Mouse (Mus musculus): Measurements from ENCODE around the gene Kcnq1. TPM values are rescaled to one million over a fixed set of nuclear protein-coding genes. Genes with fewer than 3 reads are reported as not detected.

Gene Kcnq1
- total and polyA plus RNA-seq, 3 experiments: 0.63 to 0.96 TPM; not detected in 1

- no peaks in the 10 kb centered on the region for H3K36me3 ChIP-seq (ENCODE audit: control insufficient read depth in 1 of 2, insufficient read depth in 2 of 2, low read length in 2 of 2)
- no peak overlapping the region for H3K27ac ChIP-seq (ENCODE audit: control insufficient read depth, low read depth, low read length)
- H3K9ac ChIP-seq (ENCODE audit: control insufficient read depth, low read depth, low read length, poor library complexity, severe bottlenecking): no peak overlapping the region
- no peak for DNase-seq (ENCODE audit: low read depth, low spot score)
- H3K9me3 ChIP-seq (replicated peaks; ENCODE audit: insufficient read depth, low read length): no peaks in the 10 kb centered on the region
- no peak overlapping the region for H3K4me3 ChIP-seq (ENCODE audit: control insufficient read depth in 1 of 2, insufficient read depth in 1 of 2, low read depth in 2 of 2, low read length in 2 of 2)
- TF ChIP-seq MEF2A (IDR thresholded peaks at IDR 0.05; ENCODE audit: extremely low read depth, insufficient replicate concordance, low read depth, low read length, poor library complexity, severe bottlenecking) (no peak), NELFE (IDR thresholded peaks at IDR 0.05; ENCODE audit: low read depth, low read length) (no peak), POLR2A (IDR thresholded peaks at IDR 0.05; ENCODE audit: control insufficient read depth in 1 of 2, insufficient read depth in 1 of 2, low read depth in 1 of 2, low read length in 2 of 2, poor library complexity in 1 of 2) (no peak), MAFK (IDR thresholded peaks at IDR 0.05; ENCODE audit: borderline replicate concordance, low read depth, low read length) (no peak), ZMIZ1 (IDR thresholded peaks at IDR 0.05; ENCODE audit: low read depth, low read length) (no peak)
- H3K27me3 ChIP-seq (ENCODE audit: control insufficient read depth in 1 of 2, insufficient read depth in 2 of 2, low read length in 2 of 2): no peaks in the 10 kb centered on the region; a peak in 2 of 4 replicates
- H3K4me1 ChIP-seq (ENCODE audit: control insufficient read depth in 1 of 2, insufficient read depth in 2 of 2, low read length in 2 of 2): no peaks in the 10 kb centered on the region
- no peaks in the 10 kb centered on the region for H3K79me2 ChIP-seq (ENCODE audit: control insufficient read depth, insufficient read depth, low read length, poor library complexity)
These were observed 311.7 kb downstream of the Kcnq1 start for GRCm38 (mm10) chr7:143417875-143418274.

GRCm38 (mm10) chr7:143419585-143420160 is 313.5 kb downstream of the Kcnq1 start:
- Histone ChIP-seq H3K4me3 (ENCODE audit: control insufficient read depth in 1 of 2, insufficient read depth in 1 of 2, low read depth in 2 of 2, low read length in 2 of 2) (no peak overlapping the region), H3K4me1 (ENCODE audit: control insufficient read depth in 1 of 2, insufficient read depth in 2 of 2, low read length in 2 of 2) (no peaks in the 10 kb centered on the region), H3K27me3 (ENCODE audit: control insufficient read depth in 1 of 2, insufficient read depth in 2 of 2, low read length in 2 of 2) (no peaks in the 10 kb centered on the region; a peak in 2 of 4 replicates), H3K9ac (ENCODE audit: control insufficient read depth, low read depth, low read length, poor library complexity, severe bottlenecking) (no peak overlapping the region), H3K9me3 (replicated peaks; ENCODE audit: insufficient read depth, low read length) (no peaks in the 10 kb centered on the region), H3K27ac (ENCODE audit: control insufficient read depth, low read depth, low read length) (no peak overlapping the region), H3K79me2 (ENCODE audit: control insufficient read depth, insufficient read depth, low read length, poor library complexity) (no peaks in the 10 kb centered on the region), H3K36me3 (ENCODE audit: control insufficient read depth in 1 of 2, insufficient read depth in 2 of 2, low read length in 2 of 2) (no peaks in the 10 kb centered on the region)
- no peak for TF ChIP-seq ETS1 (IDR thresholded peaks at IDR 0.05; ENCODE audit: low read depth, low read length)
- TF ChIP-seq CHD1 (IDR thresholded peaks at IDR 0.05; ENCODE audit: low read depth, low read length): no peak
- no peak for TF ChIP-seq TBP (IDR thresholded peaks at IDR 0.05; ENCODE audit: low read depth, low read length)
- no peak for TF ChIP-seq NRF1 (IDR thresholded peaks at IDR 0.05; ENCODE audit: insufficient read depth, low read depth, low read length, poor library complexity, severe bottlenecking)
- no peak for TF ChIP-seq USF1 (IDR thresholded peaks at IDR 0.05; ENCODE audit: low read depth, low read length)
- no peak for TF ChIP-seq MXI1 (IDR thresholded peaks at IDR 0.05; ENCODE audit: low read depth, low read length)
- no peak for TF ChIP-seq E2F4 (IDR thresholded peaks at IDR 0.05; ENCODE audit: borderline replicate concordance, low read depth, low read length)
- no peak for TF ChIP-seq JUND (IDR thresholded peaks at IDR 0.05; ENCODE audit: low read depth, low read length)
- TF ChIP-seq POLR2AphosphoS2 (IDR thresholded peaks at IDR 0.05; ENCODE audit: low read length): no peak
- no peak for TF ChIP-seq HCFC1 (IDR thresholded peaks at IDR 0.05; ENCODE audit: low read depth, low read length)
- TF ChIP-seq CTCF (IDR thresholded peaks at IDR 0.05 in 2 of 3, conservative IDR thresholded peaks at IDR 0.05 in 1 of 3; ENCODE audit: control insufficient read depth in 1 of 3, insufficient read depth in 1 of 3, low read depth in 2 of 3, low read length in 3 of 3, poor library complexity in 1 of 3, severe bottlenecking in 1 of 3): no peak
- TF ChIP-seq RAD21 (IDR thresholded peaks at IDR 0.05; ENCODE audit: low read depth, low read length): no peak
- TF ChIP-seq RCOR1 (IDR thresholded peaks at IDR 0.05; ENCODE audit: low read depth, low read length): no peak
- no peak for TF ChIP-seq POLR2AphosphoS5 (IDR thresholded peaks at IDR 0.05; ENCODE audit: borderline replicate concordance, low read depth, low read length)
- no peak for TF ChIP-seq ZKSCAN1 (IDR thresholded peaks at IDR 0.05; ENCODE audit: low read depth, low read length)
- TF ChIP-seq GATA1 (IDR thresholded peaks at IDR 0.05; ENCODE audit: low read depth, low read length): no peak
- TF ChIP-seq ZMIZ1 (IDR thresholded peaks at IDR 0.05; ENCODE audit: low read depth, low read length): no peak
- TF ChIP-seq SIN3A (IDR thresholded peaks at IDR 0.05; ENCODE audit: low read length): no peak
- TF ChIP-seq MEF2A (IDR thresholded peaks at IDR 0.05; ENCODE audit: extremely low read depth, insufficient replicate concordance, low read depth, low read length, poor library complexity, severe bottlenecking): no peak
- DNase-seq (ENCODE audit: low read depth, low spot score): no peak

All from MEL (cell line).